Comparison of ENCODE assay signal across 21 mouse cellular contexts in genomic region chr11:111197422-111197821, GRCm38 (mm10).
DNase-seq lines count a peak whose midpoint lies in the region; ATAC-seq lines count a peak whose summit lies in the region.
"Had no signal": no experiment of that assay in that cellular context is flagged by ENCODE, and none has a peak within 500 bp of the region (broad histone marks: within the 10 kb centered on the region; RNA-seq: fewer than 3 reads in every experiment).

No protein-coding gene starts in this region.

- 0 out of 2 replicates have a peak, but pooled peaks have one; percentile 52 for ATAC-seq in frontal cortex, adult (ENCODE audit: low TSS enrichment)
- ATAC-seq: forebrain, embryonic 14.5 days; hindbrain, embryonic 16.5 days; Patski had no signal

- no peak for DNase-seq in frontal cortex, postnatal 10 days (ENCODE audit: low spot score in 2 of 2)
- DNase-seq in left cerebral cortex, postnatal 14 days (ENCODE audit: low spot score in 2 of 2) = peak; percentile 6 to 21
- no peak for DNase-seq in left cerebral cortex, postnatal 36 days (ENCODE audit: low spot score in 2 of 2)
- peak; percentile 64 for DNase-seq in brain, adult 2 months (ENCODE audit: low read depth, low spot score)
- peak; percentile 49 for DNase-seq in layer of hippocampus, adult 9-10 months (ENCODE audit: low spot score)
- DNase-seq in heart, adult 8-10 months (ENCODE audit: low spot score) = no peak
- DNase-seq in cerebellum, adult 11-12 months = no peak
- DNase-seq: adrenal gland, postnatal 10 days; B cell, adult 2 months; cerebellum, adult 18-20 months; cerebellum, adult 9-10 months; cerebellum, postnatal 14 days; gastrocnemius, adult 2 months; gastrocnemius, postnatal 14 days; heart, adult 11 months; heart, postnatal 10 days; heart, postnatal 36 days had no signal

- intact Hi-C loops in left cerebral cortex, postnatal 14 days (cut with DNase I) = no loop called here
- intact Hi-C loops in left cerebral cortex, postnatal 36 days (cut with DNase I) = no loop called here

Comparison
In these comparisons a context has a peak if more than half of its experiments do, and no peak if none do; other contexts are left out.
1. DNase-seq: peak in left cerebral cortex, postnatal 14 days (2 of 2), brain, adult 2 months (single experiment) and layer of hippocampus, adult 9-10 months (single experiment); none in frontal cortex, postnatal 10 days (0 of 2), left cerebral cortex, postnatal 36 days (0 of 2), heart, adult 8-10 months (single experiment) and cerebellum, adult 11-12 months (single experiment).